Mouse (Mus musculus): Measurements from ENCODE around the gene Plekhm3.

The Plekhm3 gene

GRCm38 (mm10) chr1:64875156-64875555 is 81.5 kb downstream of the Plekhm3 start:
- no peak for DNase-seq

DNA sequence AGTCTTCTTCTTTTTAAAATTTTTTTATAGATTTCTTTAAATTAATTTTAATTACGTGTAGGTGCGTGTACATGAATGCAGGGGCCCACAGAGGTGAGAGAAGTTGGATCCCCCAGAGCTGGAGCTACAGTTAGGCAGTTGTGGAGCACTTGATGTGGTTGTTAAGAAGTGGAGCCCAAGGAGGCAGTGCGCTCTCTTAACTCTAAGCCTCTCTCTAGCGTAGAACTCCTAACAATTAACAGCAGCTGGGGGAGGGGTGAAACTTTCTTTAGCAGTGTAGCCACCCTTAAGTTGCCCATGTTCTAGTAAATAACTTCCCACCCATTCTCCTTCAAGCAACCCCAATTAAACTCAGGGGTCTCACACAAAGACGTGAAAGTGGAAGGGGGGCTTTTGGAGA is 84.7 kb downstream of the Plekhm3 start:
- no peak for DNase-seq

DNA sequence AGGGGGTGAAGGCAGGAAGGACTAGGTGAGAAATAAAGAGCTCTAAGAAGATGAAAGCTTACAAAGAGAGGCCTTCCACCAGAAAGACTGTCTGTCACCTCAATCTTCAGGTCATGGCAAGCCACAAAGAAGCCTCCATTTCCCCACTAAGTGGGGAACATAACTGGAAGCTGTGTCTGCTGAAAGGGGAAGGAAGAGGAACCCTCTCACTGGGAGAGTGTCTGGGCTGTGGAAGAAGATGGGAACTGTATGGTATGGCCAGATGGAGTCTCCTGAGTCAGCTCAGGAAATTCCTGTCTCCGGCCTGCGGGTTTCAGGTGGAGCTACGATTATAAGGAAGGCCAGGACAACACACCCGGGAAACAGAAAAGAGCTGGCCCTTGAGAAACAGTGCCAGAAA is 88.9 kb downstream of the Plekhm3 start:
- DNase-seq: no peak

GRCm38 (mm10) chr1:64866140-64866539 is 90.5 kb downstream of the Plekhm3 start:
- DNase-seq: no peak

- no peak for DNase-seq
These were observed 96.2 kb downstream of the Plekhm3 start for GRCm38 (mm10) chr1:64860235-64860920.

- no peak for DNase-seq
These were observed 96.8 kb downstream of the Plekhm3 start for GRCm38 (mm10) chr1:64859826-64860225.

GRCm38 (mm10) chr1:64854835-64855234 is 101.8 kb downstream of the Plekhm3 start:
- no peak for DNase-seq

- DNase-seq: no peak
These were observed 102.6 kb downstream of the Plekhm3 start for GRCm38 (mm10) chr1:64853738-64854730.

- no peak for DNase-seq
These were observed 103.4 kb downstream of the Plekhm3 start for GRCm38 (mm10) chr1:64853244-64853643.

DNA sequence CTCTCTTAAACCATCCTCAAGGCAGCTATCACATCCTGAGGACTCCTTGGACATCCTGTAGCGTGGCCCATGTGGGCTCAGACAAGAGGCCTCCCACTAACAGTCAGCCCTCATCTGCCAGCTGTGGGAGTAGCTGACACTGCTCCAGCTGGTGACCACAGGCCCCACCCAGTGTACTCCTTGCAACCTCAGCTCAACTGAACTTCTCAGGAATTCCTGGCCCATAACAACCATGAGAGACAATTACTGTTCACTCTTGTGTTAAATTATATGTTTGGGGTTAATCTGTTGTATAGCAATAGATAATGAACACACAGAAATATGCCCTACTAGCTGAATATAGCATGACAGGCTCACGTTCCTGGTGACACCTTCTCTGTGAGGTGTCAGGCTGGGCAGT is 104.4 kb downstream of the Plekhm3 start:
- no peak for DNase-seq

GRCm38 (mm10) chr1:64850345-64850744 is 106.3 kb downstream of the Plekhm3 start:
- no peak for DNase-seq

DNA sequence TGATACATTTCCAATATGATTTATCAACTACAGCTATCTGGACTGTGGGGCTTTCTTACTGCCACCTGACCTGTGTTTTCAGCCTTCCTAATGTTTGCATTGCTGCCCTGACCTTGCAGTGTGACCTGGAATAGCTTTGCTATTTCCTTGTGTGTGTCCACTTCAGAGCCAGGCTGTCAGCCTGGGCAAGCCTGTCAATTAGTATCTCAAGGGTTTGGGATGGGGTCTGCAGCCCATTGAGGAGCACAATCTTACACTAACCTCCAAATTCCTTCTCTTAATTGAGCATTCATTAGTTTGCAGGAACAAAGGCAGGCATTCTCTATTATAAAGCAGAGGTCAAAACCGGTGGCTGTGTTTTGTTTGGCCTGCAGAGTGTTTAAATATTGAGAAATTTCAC is 107.6 kb downstream of the Plekhm3 start:
- no peak for DNase-seq

DNA sequence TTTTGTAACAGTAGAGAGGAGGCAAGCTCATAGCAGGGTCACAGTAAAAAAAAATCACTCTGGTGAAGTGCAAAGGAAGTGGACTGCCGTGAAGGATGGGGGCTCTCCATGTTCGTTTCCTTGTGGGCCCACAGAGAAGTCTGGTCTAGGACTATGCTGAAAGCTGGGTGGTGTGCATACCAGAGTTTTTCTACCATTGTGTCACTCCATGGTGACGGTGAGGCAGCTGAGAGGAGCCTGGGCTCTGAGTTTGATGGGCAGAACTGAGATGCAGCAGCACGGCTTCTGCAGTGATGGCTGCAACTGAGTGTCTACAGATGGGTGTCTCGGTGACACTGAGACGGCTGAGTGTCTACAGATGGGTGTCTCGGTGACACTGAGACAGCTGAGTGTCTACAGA is 108.5 kb downstream of the Plekhm3 start:
- no peak for DNase-seq

DNA sequence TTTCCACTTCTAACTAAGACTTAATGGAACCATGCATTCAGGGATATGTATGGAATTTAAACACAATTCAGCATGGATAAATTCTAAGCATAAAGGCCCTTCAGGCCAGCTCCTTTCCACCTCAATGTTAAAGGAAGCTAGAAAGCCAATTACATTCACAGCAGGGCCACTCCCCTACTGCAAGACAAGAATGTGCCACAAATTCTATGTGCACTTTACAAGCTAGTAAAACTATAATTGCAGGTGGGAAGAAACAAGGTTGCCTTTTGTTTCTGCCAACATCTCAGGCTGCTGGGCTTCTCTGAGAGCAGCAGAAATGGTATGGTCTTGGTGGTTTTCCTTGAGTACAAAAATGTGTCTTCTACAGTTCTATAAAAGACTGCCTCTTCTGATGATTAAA is 109.1 kb downstream of the Plekhm3 start:
- no peak for DNase-seq

GRCm38 (mm10) chr1:64844978-64845377 is 111.6 kb downstream of the Plekhm3 start:
- no peak for DNase-seq

DNA sequence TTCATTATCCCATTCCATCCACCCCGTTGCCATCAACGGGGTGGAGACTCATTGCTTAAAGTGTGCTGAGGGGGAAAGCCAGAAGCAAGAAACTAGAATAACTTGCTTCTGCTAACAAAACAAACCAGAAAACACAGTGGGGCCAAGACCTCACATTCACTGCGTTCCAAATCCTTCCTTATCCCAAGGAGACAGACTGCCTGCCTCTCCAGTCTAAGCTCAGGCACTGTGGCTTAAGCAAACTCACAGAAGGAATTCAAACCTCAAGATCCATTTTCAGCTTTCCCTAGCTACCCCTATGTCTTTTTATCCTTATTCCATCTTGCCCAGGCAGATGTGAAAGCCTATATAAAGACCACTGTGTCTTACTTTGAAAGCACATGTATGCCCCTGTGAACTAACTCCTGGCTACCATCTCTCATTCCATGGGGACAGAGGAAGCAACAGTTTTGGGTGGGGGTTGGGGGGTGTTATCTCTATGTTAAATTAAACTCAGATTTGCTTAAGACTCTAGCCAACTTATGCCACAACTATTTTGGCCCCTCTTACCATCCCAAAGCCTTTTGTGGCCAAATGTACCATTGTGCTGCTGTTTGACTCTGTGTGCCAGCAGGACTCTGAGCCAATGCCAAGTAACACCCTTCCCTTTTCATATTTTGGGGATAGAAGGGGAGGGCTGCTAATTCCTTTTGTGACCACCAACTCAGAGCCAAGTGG is 112.6 kb downstream of the Plekhm3 start:
- DNase-seq: no peak

GRCm38 (mm10) chr1:64840930-64841329 is 115.7 kb downstream of the Plekhm3 start:
- DNase-seq: no peak

DNA sequence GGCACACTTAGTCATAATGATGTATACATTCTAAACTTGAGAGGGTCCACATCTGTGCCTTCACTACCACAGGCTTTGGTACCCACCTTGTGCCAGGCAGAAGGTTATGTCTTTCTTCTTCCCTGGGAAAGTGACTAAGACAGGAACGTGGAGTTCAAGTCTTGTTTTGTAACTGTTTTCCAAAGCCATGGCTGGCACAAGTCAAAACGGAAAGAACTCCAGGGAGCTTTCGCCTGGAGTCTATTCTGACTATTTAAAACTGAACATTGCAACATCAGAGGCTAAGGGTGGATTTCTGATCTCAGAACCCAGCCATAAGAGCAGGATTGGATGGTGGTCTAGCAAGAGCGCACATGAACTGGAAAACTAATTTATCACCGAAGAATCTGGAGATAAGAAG is 120.0 kb downstream of the Plekhm3 start:
- no peak for DNase-seq

DNA sequence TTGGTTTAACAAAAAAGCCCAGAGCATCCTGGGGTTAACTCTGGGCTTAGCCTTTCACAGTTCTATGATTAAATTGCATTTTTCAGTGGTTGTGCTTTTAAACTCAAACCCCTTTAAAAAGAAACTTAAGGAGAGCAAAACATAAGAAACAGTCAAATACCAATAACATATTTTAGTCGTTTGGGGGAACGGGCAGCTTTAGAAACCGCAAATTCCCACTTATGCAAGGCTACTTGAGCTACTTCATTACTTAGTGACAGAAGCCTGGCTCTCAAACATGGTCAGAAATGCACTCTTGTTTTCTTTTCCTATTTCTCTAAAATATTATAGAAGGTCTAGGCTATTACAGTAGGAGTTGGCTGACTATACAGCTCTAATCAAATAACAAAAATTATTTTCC is 120.5 kb downstream of the Plekhm3 start:
- DNase-seq: no peak

- DNase-seq: no peak
These were observed 125.1 kb downstream of the Plekhm3 start for GRCm38 (mm10) chr1:64831552-64831951.

GRCm38 (mm10) chr1:64827434-64827833 is 129.2 kb downstream of the Plekhm3 start:
- DNase-seq: no peak

GRCm38 (mm10) chr1:64826348-64827103 is 130.1 kb downstream of the Plekhm3 start:
- DNase-seq: no peak

DNA sequence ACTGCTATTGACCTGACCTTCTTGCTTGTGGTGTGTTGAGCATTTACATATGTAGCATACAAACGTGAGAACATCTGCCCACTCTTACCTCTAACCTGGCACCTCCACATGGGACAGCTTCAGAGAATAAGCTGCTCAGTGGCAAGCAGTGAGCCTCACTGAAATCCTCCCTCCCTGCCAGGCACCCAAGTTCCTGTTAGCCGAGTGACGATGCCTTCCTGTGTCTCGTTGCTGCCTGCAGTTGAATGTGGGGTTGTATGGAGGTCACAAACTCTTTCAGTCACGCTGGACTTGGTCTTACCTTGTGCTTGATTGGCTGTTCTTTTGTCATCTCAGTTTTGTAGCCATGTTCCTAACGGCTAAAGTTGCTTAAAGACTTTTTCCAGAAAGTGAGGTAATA is 133.1 kb downstream of the Plekhm3 start:
- no peak for DNase-seq

Measured in spleen, adult 18-20 months (tissue).